Mouse (Mus musculus) lung, embryonic 15.5 days (tissue): ENCODE measurements around the gene Cdkal1. TPM values are rescaled to one million over a fixed set of nuclear protein-coding genes. Genes with fewer than 3 reads are reported as not detected.

ENCODE experiments used
- ATAC-seq: fragments of 200-750 bp; cut with Nextera tagmentation; 2 replicates; pipeline ENCODE4 v1.8.0; 2017; ENCODE audit warnings: moderate number of reproducible peaks, borderline replicate concordance; ENCODE audit not compliant: low FRiP score, low TSS enrichment; ENCODE audit errors: extremely low read depth
- H3K27ac ChIP-seq: fragments of 300-500 bp; sonication (generic); 2 replicates; pipeline ENCODE4 v1.5.1; 2015; ENCODE audit warnings: moderate library complexity, mild to moderate bottlenecking, inconsistent platforms
- H3K27me3 ChIP-seq: fragments of 300-500 bp; sonication (generic); 2 replicates; pipeline ENCODE4 v1.6.1; 2015; ENCODE audit warnings: inconsistent platforms
- H3K36me3 ChIP-seq: fragments of 300-500 bp; sonication (generic); 2 replicates; pipeline ENCODE4 v1.6.1; 2015; ENCODE audit warnings: inconsistent platforms
- H3K4me1 ChIP-seq: fragments of 300-500 bp; sonication (generic); 2 replicates; pipeline ENCODE4 v1.6.1; 2015; ENCODE audit warnings: inconsistent platforms
- H3K4me2 ChIP-seq: fragments of 300-500 bp; sonication (generic); 2 replicates; pipeline ENCODE4 v1.6.1; 2015; ENCODE audit warnings: inconsistent platforms, mild to moderate bottlenecking, moderate library complexity
- H3K4me3 ChIP-seq: fragments of 300-500 bp; sonication (generic); 2 replicates; pipeline ENCODE4 v1.5.1; 2015; ENCODE audit warnings: mild to moderate bottlenecking, inconsistent platforms
- H3K9ac ChIP-seq: fragments of 300-500 bp; sonication (generic); 2 replicates; pipeline ENCODE4 v1.6.1; 2015; ENCODE audit warnings: inconsistent platforms
- H3K9me3 ChIP-seq: fragments of 300-500 bp; sonication (generic); 2 replicates; pipeline ENCODE4 v1.6.1; 2016; ENCODE audit warnings: inconsistent platforms
- WGBS: fragments of 180-500 bp; shearing (Covaris S2); methylation state at CpG from one replicate; pipeline ENCODE4 v1.1.7; 2015; 5-methylcytosine and 5-hydroxymethylcytosine counted together
- polyA plus RNA-seq: library from polyadenylated mRNA; unstranded; fragments of >200 nt; fragmentation: Nextera tagmentation; extraction: Ambion mirVana; gene quantifications from 2 replicates; pipeline ENCODE4 v1.2.1, GENCODE M21; 2015

The Cdkal1 gene
- polyA plus RNA-seq, 1 experiment from 2014 or later: 34.0 TPM

DNA sequence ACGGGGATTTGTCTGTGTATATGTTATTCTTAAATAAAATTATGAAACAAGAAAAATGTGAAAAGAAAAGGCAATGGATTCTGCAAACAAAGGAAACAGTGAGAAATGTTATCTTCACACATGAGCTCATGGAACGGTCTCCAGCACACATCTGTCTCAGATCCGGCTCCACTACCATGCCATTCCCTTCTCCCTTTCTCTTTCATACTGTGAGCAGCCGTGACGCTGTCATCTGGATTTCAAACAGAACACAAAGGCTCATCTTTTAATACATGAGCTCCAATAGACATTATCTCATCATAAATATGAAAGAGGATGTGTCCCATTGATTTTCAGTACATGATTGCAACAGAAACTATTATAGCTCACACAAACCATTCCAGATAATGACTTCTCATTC lies 265.3 kb downstream of the Cdkal1 start:
- H3K4me2 ChIP-seq: no peak overlapping the region
- no peaks in the 10 kb centered on the region for H3K4me1 ChIP-seq

DNA sequence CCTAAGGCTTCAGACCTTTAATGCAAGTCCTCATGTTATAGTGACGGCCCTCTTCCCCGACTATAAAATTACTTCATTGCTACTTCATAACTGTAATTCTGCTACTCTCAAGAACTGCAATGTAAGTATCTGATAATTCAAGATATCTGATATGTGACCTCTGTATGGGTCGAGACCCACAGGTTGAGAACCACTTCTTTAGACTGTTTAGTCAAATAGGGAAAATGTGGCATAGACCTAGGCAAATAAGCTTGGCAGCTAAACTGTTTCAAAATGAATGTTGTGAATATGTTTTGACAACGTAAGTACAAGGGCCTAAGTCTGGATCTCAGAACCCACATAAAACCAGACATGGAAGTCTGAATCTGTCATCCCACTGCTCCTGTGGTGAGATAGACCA lies 266.8 kb downstream of the Cdkal1 start:
- Histone ChIP-seq H3K4me2 (no peak overlapping the region), H3K9ac (no peak overlapping the region), H3K27ac (no peak overlapping the region), H3K4me3 (no peak overlapping the region), H3K9me3 (no peaks in the 10 kb centered on the region), H3K4me1 (no peaks in the 10 kb centered on the region), H3K27me3 (no peaks in the 10 kb centered on the region), H3K36me3 (no peaks in the 10 kb centered on the region)
- ATAC-seq: no peak
- WGBS: 84% methylated on average over 4 of the region's 4 CpGs

More for the DNA sequence above, 265.3 kb downstream of the Cdkal1 start:
- no peak overlapping the region for H3K27ac ChIP-seq
- WGBS: 74% methylated on average over 5 of the region's 5 CpGs
- no peaks in the 10 kb centered on the region for H3K9me3 ChIP-seq
- no peak overlapping the region for H3K4me3 ChIP-seq
- H3K36me3 ChIP-seq: no peaks in the 10 kb centered on the region
- ATAC-seq: no peak
- H3K9ac ChIP-seq: no peak overlapping the region
- no peaks in the 10 kb centered on the region for H3K27me3 ChIP-seq

DNA sequence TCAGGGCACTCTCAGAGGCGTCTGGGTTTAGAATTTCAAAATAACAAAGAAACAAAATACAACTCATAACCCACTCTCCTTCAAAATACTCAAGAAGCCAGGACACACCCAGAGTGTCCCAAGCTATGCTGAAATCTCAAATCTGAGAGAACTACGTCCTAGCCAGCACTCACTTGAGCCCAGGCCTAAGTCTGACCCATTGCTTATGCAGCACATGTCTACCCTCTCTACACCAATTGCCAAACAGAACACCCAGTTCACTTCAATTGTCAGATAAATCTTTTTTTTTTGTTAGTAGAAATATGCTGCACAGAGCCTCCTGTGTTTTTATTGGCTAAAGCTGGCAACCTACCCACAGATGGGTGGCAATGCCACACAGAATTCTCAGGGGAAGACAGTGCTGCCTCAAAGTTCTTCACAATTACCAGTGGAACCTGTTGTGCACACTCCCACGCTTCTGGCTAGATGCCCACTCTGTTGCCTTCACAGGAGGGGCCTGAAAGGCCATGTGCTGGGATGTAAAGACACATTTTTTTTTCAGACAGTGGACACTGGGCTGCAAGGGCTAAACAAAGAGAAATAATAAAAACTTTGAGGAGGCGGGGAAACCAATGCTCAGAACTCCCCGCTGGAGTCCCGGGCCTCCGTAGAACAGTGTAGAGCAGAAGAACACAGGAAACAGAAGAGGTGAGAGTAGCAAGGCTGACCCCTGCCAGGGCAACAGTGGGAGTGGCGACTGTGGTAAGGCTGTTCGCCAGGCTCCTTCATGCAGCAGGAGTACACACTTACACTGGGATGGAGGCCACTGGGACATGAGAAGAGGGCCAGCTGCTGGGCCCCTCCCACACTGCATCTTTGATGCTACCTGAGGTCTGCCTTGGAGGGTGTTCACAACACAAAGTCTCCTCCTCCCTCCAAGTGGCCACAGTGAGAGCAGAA lies 273.4 kb downstream of the Cdkal1 start:
- no peak overlapping the region for H3K9ac ChIP-seq
- H3K4me3 ChIP-seq: no peak overlapping the region
- H3K27ac ChIP-seq: no peak overlapping the region
- no peaks in the 10 kb centered on the region for H3K36me3 ChIP-seq
- no peak overlapping the region for H3K4me2 ChIP-seq
- H3K27me3 ChIP-seq: no peaks in the 10 kb centered on the region
- WGBS: 70% methylated on average over 9 of the region's 9 CpGs
- no peaks in the 10 kb centered on the region for H3K9me3 ChIP-seq
- ATAC-seq: peak; percentile 52; the same call in 1 of the 2 replicates
- no peaks in the 10 kb centered on the region for H3K4me1 ChIP-seq

DNA sequence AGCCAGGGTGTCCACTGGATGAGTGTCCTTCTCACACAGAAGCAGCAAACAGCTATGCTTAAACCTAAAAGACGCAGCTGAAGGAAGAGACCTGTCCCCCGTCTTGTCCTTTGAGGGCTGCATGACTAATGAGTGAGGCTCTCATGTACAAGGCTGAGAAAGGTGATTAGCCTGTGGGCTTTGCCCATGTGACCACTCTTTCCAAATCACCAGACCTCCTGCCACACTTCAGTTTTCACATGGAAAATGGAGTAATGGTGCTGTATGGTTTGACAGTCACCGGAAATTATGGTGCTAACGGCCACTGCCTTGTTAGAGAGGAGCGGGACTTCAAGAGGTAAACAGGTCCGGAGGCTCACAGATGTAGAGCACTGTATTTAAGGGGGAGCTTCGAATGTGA lies 274.7 kb downstream of the Cdkal1 start:
- Histone ChIP-seq H3K27ac (no peak overlapping the region), H3K4me1 (no peaks in the 10 kb centered on the region), H3K9ac (no peak overlapping the region), H3K36me3 (no peaks in the 10 kb centered on the region), H3K4me3 (no peak overlapping the region), H3K9me3 (no peaks in the 10 kb centered on the region), H3K4me2 (no peak overlapping the region), H3K27me3 (no peaks in the 10 kb centered on the region)
- ATAC-seq: no peak
- 86% methylated on average over 7 of the region's 7 CpGs for WGBS

DNA sequence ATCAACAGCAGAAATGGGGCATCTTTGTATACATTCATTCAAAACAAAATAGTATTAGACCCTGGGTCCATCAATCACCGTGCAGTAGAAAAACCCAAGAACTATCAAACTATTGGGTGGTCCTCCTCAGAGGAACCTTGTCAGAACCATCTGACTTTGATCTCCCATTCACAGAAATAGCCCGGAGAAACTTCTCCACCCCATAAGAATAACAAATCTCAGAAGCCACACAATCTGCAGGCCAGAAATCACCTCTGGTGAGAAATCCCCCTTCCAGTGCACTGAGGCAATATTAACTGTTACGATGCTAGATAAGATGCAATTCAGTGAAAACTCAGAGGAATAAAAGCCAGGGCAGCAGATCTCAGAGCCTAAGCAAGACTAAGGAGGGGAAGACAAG lies 275.5 kb downstream of the Cdkal1 start:
- H3K4me3 ChIP-seq: no peak overlapping the region
- WGBS: 55% methylated on average over 3 of the region's 3 CpGs
- H3K27ac ChIP-seq: no peak overlapping the region
- H3K9me3 ChIP-seq: no peaks in the 10 kb centered on the region
- H3K36me3 ChIP-seq: no peaks in the 10 kb centered on the region
- no peak for ATAC-seq
- no peak overlapping the region for H3K4me2 ChIP-seq
- no peak overlapping the region for H3K9ac ChIP-seq
- H3K4me1 ChIP-seq: 0 out of 2 replicates have a peak, but pooled peaks cover 2% of the 10 kb centered on the region
- no peaks in the 10 kb centered on the region for H3K27me3 ChIP-seq

DNA sequence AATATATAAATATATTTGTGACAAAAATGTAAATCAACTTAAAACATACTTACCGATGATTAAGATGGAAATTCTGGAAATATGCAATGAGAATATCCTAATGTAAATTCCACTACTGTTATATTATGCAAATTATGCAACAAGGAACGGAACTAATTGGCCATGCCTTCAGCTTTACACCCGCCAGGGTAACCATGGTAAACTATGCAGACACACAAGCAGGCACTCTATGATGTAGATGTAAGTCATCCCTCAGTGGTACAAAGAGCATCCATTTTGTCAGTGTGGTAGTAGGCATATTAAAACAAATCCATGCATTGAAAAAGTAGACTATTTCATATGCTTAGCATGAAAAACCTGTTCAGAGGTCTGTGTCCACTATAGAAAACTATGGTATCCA lies 276.9 kb downstream of the Cdkal1 start:
- H3K36me3 ChIP-seq: no peaks in the 10 kb centered on the region
- no peak for ATAC-seq
- no peaks in the 10 kb centered on the region for H3K27me3 ChIP-seq
- WGBS: 91% methylated on average over 3 of the region's 3 CpGs
- H3K9ac ChIP-seq: no peak overlapping the region
- H3K9me3 ChIP-seq: no peaks in the 10 kb centered on the region
- H3K27ac ChIP-seq: no peak overlapping the region
- H3K4me2 ChIP-seq: no peak overlapping the region
- H3K4me3 ChIP-seq: no peak overlapping the region
- H3K4me1 ChIP-seq: 0 out of 2 replicates have a peak, but pooled peaks cover 9% of the 10 kb centered on the region

DNA sequence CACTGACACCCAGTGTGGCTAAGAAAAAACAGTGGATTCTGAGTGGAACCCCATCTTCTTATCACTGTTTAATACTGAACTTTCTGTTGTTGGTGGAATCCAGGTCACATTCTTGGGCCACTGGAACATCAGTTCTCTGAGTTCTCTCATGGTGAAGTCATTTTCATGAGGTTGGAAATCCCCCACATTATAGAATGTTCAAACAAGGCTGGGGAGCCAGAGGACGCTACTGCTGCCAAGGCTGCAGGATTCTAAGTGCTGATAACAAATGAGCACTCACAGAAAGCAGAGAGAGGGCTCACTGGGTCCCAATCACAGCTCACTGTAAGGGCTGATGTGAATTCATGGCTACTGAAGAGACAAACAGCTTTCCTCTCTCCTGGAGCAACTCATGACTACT lies 280.7 kb downstream of the Cdkal1 start:
- H3K9me3 ChIP-seq: no peaks in the 10 kb centered on the region
- ATAC-seq: peak; percentile 52; the same call in 1 of the 2 replicates
- WGBS: 17% methylated on average over 1 of the region's 1 CpGs

DNA sequence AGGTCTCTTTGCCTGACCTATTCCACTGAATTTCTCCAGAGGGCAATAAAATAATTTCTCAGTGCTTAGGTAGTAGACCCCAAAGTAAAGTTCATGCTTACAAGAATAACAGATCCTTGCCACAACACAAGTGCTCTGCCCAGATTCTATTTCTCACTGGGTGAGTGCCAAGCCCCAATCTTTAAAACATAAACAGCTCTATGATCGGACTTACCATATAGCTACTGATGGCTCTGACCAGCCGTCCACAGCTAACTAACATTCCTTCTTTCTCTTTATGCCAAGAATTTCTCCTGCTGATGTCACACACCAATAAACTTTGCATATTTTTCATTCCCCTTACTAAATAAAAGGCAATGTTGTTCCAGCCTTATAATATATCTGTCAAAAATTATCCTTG lies 283.0 kb downstream of the Cdkal1 start:
- no peaks in the 10 kb centered on the region for H3K36me3 ChIP-seq
- H3K9me3 ChIP-seq: no peaks in the 10 kb centered on the region
- H3K9ac ChIP-seq: no peak overlapping the region
- H3K27me3 ChIP-seq: no peaks in the 10 kb centered on the region
- no peak overlapping the region for H3K4me2 ChIP-seq
- no peak overlapping the region for H3K27ac ChIP-seq
- no peak overlapping the region for H3K4me3 ChIP-seq
- ATAC-seq: 0 out of 2 replicates have a peak, but pooled peaks have one; percentile 19
- H3K4me1 ChIP-seq: 0 out of 2 replicates have a peak, but pooled peaks cover 9% of the 10 kb centered on the region
- WGBS: 54% methylated on average over 2 of the region's 2 CpGs

More for the DNA sequence above, 280.7 kb downstream of the Cdkal1 start:
- no peak overlapping the region for H3K9ac ChIP-seq
- H3K36me3 ChIP-seq: no peaks in the 10 kb centered on the region
- no peak overlapping the region for H3K27ac ChIP-seq
- no peak overlapping the region for H3K4me3 ChIP-seq
- no peaks in the 10 kb centered on the region for H3K27me3 ChIP-seq
- 0 out of 2 replicates have a peak, but pooled peaks cover 9% of the 10 kb centered on the region for H3K4me1 ChIP-seq
- no peak overlapping the region for H3K4me2 ChIP-seq

DNA sequence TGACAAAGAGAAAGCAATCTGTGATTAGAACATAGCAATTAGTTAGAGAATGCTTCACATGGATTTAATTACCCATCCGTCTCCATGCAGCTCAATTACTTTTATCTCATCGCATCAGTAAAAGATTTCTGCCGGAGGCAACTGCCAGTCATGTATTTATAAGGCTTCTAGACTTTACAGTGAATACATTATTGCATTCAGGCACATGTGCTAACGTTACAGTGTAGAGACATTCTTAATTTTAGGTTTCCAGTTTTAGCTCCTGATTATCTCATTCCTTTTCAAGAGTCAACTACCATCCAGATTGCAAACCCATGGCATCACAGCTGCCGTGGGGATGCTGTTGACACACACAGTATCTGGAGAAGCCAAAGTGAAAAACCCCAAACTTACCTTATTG lies 289.8 kb downstream of the Cdkal1 start:
- Histone ChIP-seq H3K27me3 (no peaks in the 10 kb centered on the region), H3K27ac (no peak overlapping the region), H3K4me3 (no peak overlapping the region), H3K4me1 (no peaks in the 10 kb centered on the region), H3K36me3 (no peaks in the 10 kb centered on the region), H3K9ac (no peak overlapping the region), H3K4me2 (no peak overlapping the region), H3K9me3 (no peaks in the 10 kb centered on the region)
- 77% methylated on average over 5 of the region's 5 CpGs for WGBS
- ATAC-seq: no peak

DNA sequence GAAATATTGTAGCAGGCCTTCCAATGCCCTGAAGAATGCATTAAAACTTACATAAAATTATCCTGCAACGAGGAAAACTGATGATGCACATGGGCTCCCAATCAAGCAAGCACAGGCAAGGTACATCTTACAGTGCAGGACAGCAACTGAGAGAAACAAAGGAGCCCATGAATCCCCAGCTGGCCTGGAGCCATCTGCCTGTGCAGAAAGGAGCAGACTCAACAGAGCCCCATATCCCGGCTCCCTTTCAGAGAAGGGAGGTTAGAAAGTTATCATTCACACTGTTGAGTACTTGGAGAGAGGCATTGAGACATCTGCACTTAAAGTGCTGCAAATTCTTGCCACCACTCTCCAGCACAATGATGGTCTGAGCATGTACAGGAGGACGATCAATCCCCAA lies 296.3 kb downstream of the Cdkal1 start:
- H3K9me3 ChIP-seq: no peaks in the 10 kb centered on the region
- 60% methylated on average over 3 of the region's 3 CpGs for WGBS
- H3K27me3 ChIP-seq: no peaks in the 10 kb centered on the region
- no peaks in the 10 kb centered on the region for H3K36me3 ChIP-seq
- H3K4me2 ChIP-seq: no peak overlapping the region
- H3K4me3 ChIP-seq: no peak overlapping the region
- no peak overlapping the region for H3K9ac ChIP-seq
- H3K27ac ChIP-seq: no peak overlapping the region
- ATAC-seq: no peak
- no peaks in the 10 kb centered on the region for H3K4me1 ChIP-seq

DNA sequence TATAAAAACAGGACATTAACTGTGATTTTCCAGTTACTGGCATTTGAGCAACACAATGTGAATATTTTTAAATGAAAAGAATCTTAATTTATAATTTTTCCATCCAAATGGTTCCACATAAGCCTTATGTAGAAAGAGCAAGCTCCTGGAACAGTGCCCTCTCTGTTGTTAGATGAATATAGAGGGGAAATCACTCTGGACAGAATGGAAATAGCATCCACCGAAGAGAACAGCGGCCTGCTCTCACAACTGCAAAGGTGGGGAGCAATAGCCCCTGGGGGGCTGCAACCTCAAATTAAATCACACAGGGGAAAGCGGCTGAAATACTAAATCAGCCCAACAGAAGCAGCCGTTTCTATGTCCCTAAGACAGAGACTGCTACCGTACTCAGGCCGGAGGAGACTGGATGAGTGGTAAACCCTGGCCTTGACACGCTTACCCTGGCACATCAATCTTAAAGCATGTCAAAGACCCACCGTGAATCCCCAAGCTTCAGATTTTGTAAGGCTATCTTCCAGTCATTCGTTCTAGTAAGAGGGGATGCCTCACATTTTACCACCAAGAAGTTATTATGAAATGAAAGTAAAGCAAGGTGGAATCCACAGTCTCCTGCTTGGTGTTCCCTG lies 300.2 kb downstream of the Cdkal1 start:
- WGBS: 78% methylated on average over 9 of the region's 9 CpGs

DNA sequence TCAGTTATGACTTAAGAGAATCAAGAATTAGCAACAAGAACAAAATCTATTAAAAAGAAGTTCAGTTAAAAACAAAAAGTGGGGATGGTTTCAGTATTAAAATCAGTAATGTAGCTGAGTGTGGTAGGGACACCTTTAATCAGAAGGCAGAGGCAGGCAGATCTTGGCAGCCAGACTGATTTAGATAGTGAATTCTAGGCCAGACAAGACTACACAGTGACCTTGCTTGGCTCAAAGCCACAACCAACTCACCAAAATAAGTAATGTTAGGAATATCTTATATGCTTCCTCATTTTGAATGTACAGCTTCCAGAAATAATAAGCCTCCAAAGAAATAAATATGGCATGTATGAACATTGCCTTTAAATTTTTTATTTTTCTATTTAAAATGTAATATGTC lies 301.7 kb downstream of the Cdkal1 start:
- no peak for ATAC-seq
- H3K9me3 ChIP-seq: no peaks in the 10 kb centered on the region
- H3K27ac ChIP-seq: no peak overlapping the region
- no peaks in the 10 kb centered on the region for H3K36me3 ChIP-seq
- no peak overlapping the region for H3K4me2 ChIP-seq
- no peaks in the 10 kb centered on the region for H3K4me1 ChIP-seq
- H3K27me3 ChIP-seq: no peaks in the 10 kb centered on the region
- H3K4me3 ChIP-seq: no peak overlapping the region
- no peak overlapping the region for H3K9ac ChIP-seq

More for the DNA sequence above, 300.2 kb downstream of the Cdkal1 start:
- no peak for ATAC-seq
- no peak overlapping the region for H3K4me2 ChIP-seq
- no peak overlapping the region for H3K27ac ChIP-seq
- H3K27me3 ChIP-seq: no peaks in the 10 kb centered on the region
- H3K36me3 ChIP-seq: no peaks in the 10 kb centered on the region
- no peaks in the 10 kb centered on the region for H3K9me3 ChIP-seq
- H3K9ac ChIP-seq: no peak overlapping the region
- H3K4me3 ChIP-seq: no peak overlapping the region
- H3K4me1 ChIP-seq: no peaks in the 10 kb centered on the region
